Mouse (Mus musculus): ENCODE results near the gene Amph. TPM values are rescaled to one million over a fixed set of nuclear protein-coding genes. Genes with fewer than 3 reads are reported as not detected.
A peak's percentile ranks its signal among the peaks of the same experiment; 100 is the strongest.
"Not testable (repeated sequence)": the region's sequence is repeated elsewhere in the genome, so short reads cannot be mapped to it uniquely, and the experiment has no call there.

The Amph gene
- total and polyA plus RNA-seq, 2 experiments from 2014 or later = 67.8 to 118 TPM

DNA sequence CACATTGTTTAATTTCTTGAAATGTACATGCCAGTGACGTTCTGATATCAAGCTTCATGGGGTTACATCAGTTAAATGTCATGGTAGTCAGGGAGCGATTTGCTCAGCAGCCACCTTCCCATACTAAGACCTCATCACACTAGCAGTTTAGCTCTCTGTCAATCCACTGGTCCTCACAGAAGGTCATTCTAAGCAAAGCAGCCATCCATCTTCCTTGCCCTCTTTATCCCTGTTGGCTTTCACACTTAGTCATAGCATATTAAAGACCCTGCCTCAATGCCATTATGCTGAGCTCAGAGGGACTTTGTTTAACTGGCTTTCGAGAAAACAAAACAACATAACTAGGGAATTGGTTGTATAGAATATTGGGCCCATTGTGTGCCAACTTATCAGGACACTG lies 161.3 kb downstream of the Amph start:
- no peak overlapping the region for H3K4me2 ChIP-seq (ENCODE audit: low read depth)
- H3K9ac ChIP-seq = no peak overlapping the region
- no peak for ATAC-seq
- TF ChIP-seq CTCF (IDR thresholded peaks at IDR 0.05; ENCODE audit: low read depth) = no peak
- H3K27me3 ChIP-seq (ENCODE audit: insufficient read depth, low read length) = no peaks in the 10 kb centered on the region
- H3K36me3 ChIP-seq (ENCODE audit: insufficient read depth) = no peaks in the 10 kb centered on the region
- no peaks in the 10 kb centered on the region for H3K9me3 ChIP-seq (ENCODE audit: low read length)
- no peak overlapping the region for H3K27ac ChIP-seq (ENCODE audit: low read depth, low read length)
- no peak for DNase-seq
- H3K4me3 ChIP-seq (ENCODE audit: low read depth, low read length) = no peak overlapping the region
- no peaks in the 10 kb centered on the region for H3K4me1 ChIP-seq (ENCODE audit: insufficient read depth)
- 56% methylated on average over 3 of the region's 3 CpGs for WGBS

DNA sequence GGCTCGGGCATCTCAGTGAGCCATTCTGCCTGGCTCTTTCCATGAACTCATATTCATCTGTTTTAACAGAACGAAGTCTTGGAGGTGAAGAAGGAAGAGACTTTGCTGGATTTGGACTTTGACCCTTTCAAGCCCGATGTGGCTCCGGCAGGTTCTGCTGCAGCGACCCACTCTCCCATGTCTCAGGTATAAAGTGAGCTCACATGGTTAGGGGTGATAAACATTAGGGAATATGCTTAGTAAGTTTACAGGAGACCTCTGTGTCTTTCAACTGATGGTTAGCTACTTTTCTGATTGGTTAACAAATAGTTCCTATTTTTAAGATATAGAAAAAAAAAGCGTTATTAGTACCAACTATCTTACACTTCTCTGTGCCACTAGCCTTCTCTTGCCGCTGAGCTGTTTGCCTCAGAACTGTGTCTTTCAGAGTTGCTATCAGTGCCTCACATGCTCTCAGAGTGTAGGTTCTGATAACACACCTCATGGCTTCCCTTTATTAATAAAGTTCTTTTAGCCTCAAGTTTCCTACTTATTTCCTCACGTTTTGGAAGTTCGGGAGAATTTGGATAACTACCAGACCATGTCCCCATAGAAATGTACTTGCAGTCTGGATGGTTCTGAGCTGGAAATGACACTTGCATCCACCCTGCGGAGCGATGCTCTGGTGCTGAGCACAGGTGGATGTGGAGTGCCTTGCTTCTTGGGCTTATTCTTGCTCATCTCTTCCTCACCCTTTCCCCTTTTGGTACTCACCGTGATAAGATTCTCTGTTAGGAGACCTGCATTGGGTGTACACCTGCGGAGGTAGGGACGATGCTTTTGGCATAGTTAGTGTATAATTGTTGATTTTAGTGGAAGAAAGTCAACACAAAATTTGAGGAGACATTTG lies 165.3 kb downstream of the Amph start:
- Histone ChIP-seq H3K9me3 (ENCODE audit: low read length) (no peaks in the 10 kb centered on the region), H3K27me3 (ENCODE audit: insufficient read depth, low read length) (no peaks in the 10 kb centered on the region), H3K4me1 (ENCODE audit: insufficient read depth) (no peaks in the 10 kb centered on the region), H3K4me2 (ENCODE audit: low read depth) (no peak overlapping the region), H3K4me3 (ENCODE audit: low read depth, low read length) (no peak overlapping the region), H3K36me3 (ENCODE audit: insufficient read depth) (no peaks in the 10 kb centered on the region), H3K9ac (no peak overlapping the region), H3K27ac (ENCODE audit: low read depth, low read length) (no peak overlapping the region)
- WGBS = 95% methylated on average over 14 of the region's 14 CpGs
- ATAC-seq = no peak
- TF ChIP-seq CTCF (IDR thresholded peaks at IDR 0.05; ENCODE audit: low read depth) = no peak
- no peak for DNase-seq

DNA sequence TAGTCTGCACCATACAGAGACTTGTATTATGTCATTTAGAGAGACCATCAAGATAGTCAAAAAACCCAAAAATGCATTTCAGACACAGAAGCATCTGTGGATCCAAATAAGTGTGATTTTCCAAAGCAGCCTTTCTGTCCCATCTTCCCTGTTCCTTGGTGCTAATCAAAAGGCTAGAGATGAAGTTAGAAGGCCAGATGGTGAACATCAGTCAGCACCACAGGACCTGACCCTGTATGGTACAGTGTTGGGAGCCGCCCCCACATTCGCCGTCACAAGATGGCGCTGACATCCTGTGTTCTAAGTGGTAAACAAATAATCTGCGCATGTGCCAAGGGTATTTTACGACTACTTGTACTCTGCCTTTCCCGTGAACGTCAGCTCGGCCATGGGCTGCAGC lies 166.8 kb downstream of the Amph start:
- not testable (repeated sequence) for H3K27me3 ChIP-seq (ENCODE audit: insufficient read depth, low read length); H3K4me3 ChIP-seq (ENCODE audit: low read depth, low read length); H3K4me1 ChIP-seq (ENCODE audit: insufficient read depth); ATAC-seq; H3K27ac ChIP-seq (ENCODE audit: low read depth, low read length); H3K9me3 ChIP-seq (ENCODE audit: low read length); DNase-seq; H3K4me2 ChIP-seq (ENCODE audit: low read depth); H3K36me3 ChIP-seq (ENCODE audit: insufficient read depth); H3K9ac ChIP-seq
- 97% methylated on average over 4 of the region's 9 CpGs for WGBS

DNA sequence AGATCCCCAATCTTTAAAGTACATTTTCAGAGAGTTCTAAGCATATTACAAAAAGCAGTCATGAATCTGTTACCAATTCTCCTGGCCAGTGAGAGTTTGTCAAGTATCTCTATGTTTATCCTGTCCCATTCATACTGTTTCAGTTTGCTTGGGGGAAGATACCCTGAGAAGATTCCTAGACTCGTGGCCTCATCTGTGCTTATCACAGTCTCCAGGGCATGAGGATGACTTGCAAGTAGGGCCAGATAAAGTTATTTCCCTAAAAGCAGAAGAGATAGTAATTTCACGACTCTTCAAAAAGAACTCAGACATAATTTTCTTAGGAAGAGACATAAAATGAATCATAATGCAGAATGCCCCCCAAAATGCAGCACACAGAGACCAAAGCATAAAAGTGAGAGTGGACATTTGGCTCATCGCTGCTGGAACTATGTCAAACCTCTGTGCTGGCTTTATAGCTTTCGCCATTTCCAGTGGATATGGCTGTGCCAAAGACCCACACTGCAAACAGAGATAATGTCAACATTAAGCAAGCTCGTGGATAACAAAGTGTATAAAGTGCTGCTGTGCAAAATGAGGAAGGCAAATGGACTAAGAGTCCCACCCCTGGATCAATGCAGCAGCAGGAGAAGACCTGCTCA lies 179.0 kb downstream of the Amph start:
- no peaks in the 10 kb centered on the region for H3K9me3 ChIP-seq (ENCODE audit: low read length)
- no peak overlapping the region for H3K4me3 ChIP-seq (ENCODE audit: low read depth, low read length)
- 86% methylated on average over 5 of the region's 5 CpGs for WGBS
- H3K27ac ChIP-seq (ENCODE audit: low read depth, low read length) = no peak overlapping the region
- no peak overlapping the region for H3K4me2 ChIP-seq (ENCODE audit: low read depth)
- no peak overlapping the region for H3K9ac ChIP-seq
- no peaks in the 10 kb centered on the region for H3K4me1 ChIP-seq (ENCODE audit: insufficient read depth)
- no peaks in the 10 kb centered on the region for H3K27me3 ChIP-seq (ENCODE audit: insufficient read depth, low read length)
- TF ChIP-seq CTCF (IDR thresholded peaks at IDR 0.05; ENCODE audit: low read depth) = no peak
- ATAC-seq (no peak), DNase-seq (no peak)
- 0 out of 2 replicates have a peak, but pooled peaks cover 3% of the 10 kb centered on the region for H3K36me3 ChIP-seq (ENCODE audit: insufficient read depth)

DNA sequence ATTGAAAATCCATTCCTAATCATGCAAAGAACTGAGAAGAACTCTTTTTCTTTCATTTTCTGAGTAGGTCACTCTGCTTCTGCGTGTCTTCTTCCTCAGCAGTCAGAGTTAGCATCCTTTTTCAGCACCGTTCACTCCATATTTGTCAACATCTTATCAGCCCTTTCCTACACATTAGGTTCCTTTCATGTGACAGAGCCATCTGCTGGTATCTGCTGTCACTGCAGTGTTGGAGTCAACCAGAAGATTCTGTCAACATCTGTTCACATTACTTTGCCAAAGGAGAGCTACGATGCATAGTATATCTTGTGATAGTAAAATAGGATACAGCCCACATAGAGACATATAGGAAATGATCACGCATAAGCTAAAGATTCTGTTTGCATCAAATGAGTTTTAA lies 185.8 kb downstream of the Amph start:
- no peak overlapping the region for H3K27ac ChIP-seq (ENCODE audit: low read depth, low read length)
- H3K4me2 ChIP-seq (ENCODE audit: low read depth) = no peak overlapping the region
- peak; percentile 78 for DNase-seq
- H3K27me3 ChIP-seq (ENCODE audit: insufficient read depth, low read length) = no peaks in the 10 kb centered on the region
- peak; percentile 88 for ATAC-seq
- H3K9me3 ChIP-seq (ENCODE audit: low read length) = no peaks in the 10 kb centered on the region
- 31% methylated on average over 4 of the region's 4 CpGs for WGBS
- no peaks in the 10 kb centered on the region for H3K4me1 ChIP-seq (ENCODE audit: insufficient read depth)
- TF ChIP-seq CTCF (IDR thresholded peaks at IDR 0.05; ENCODE audit: low read depth) = peak; percentile 85
- no peak overlapping the region for H3K9ac ChIP-seq
- no peak overlapping the region for H3K4me3 ChIP-seq (ENCODE audit: low read depth, low read length)
- H3K36me3 ChIP-seq (ENCODE audit: insufficient read depth) = peaks cover 3% of the 10 kb centered on the region; the same call in 1 of the 2 replicates

DNA sequence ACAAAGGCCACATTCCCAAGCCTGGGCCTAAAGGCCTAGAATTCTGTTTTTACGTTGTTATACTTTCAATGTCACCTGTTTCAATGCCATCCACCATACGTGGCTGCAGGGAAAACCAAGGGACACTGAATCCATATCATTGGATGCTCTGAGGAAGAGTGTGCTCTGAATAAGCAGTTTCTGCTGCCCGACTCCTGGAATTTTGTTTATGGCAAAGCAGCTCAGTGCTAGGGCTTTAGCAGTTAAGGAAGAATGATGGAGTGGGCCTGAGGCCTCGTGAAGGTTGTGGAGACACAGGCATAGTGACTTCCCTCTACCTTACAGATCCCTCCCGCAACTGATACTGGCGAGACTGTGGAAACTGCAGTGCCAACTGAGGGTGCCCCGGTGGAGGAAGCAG lies 189.2 kb downstream of the Amph start:
- TF ChIP-seq CTCF (IDR thresholded peaks at IDR 0.05; ENCODE audit: low read depth) = no peak
- Histone ChIP-seq H3K9me3 (ENCODE audit: low read length) (no peaks in the 10 kb centered on the region), H3K9ac (no peak overlapping the region), H3K4me1 (ENCODE audit: insufficient read depth) (no peaks in the 10 kb centered on the region), H3K36me3 (ENCODE audit: insufficient read depth) (peaks cover 12% of the 10 kb centered on the region; the same call in 1 of the 2 replicates), H3K27me3 (ENCODE audit: insufficient read depth, low read length) (no peaks in the 10 kb centered on the region), H3K4me3 (ENCODE audit: low read depth, low read length) (no peak overlapping the region), H3K27ac (ENCODE audit: low read depth, low read length) (no peak overlapping the region), H3K4me2 (ENCODE audit: low read depth) (no peak overlapping the region)
- no peak for DNase-seq
- no peak for ATAC-seq
- 83% methylated on average over 7 of the region's 7 CpGs for whole genome bisulfite sequencing

DNA sequence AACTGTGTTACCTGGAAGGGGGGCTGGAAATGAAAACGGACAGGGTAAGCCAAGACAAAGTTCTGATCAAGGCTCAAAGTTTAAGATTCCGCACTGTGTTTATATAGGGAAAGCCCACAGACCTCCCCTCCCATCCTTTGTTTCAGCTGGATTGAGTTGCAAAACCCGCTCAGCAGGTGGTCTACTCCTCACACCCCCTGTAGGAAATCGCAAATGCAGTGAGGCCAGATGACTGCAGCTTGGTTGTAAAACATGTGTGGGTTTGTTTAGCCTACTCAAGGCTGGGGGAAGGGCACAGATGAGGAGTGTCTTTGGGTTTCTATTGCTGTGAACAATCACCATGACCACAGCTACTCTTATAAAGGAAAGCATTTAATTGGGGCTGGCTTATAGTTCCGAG lies 189.9 kb downstream of the Amph start:
- DNase-seq (no peak), ATAC-seq (no peak)
- H3K9ac ChIP-seq = no peak overlapping the region
- TF ChIP-seq CTCF (IDR thresholded peaks at IDR 0.05; ENCODE audit: low read depth) = no peak
- no peaks in the 10 kb centered on the region for H3K4me1 ChIP-seq (ENCODE audit: insufficient read depth)
- H3K27me3 ChIP-seq (ENCODE audit: insufficient read depth, low read length) = no peaks in the 10 kb centered on the region
- H3K4me3 ChIP-seq (ENCODE audit: low read depth, low read length) = no peak overlapping the region
- WGBS = 29% methylated on average over 5 of the region's 5 CpGs
- peaks cover 12% of the 10 kb centered on the region; the same call in 1 of the 2 replicates for H3K36me3 ChIP-seq (ENCODE audit: insufficient read depth)
- no peak overlapping the region for H3K27ac ChIP-seq (ENCODE audit: low read depth, low read length)
- no peak overlapping the region for H3K4me2 ChIP-seq (ENCODE audit: low read depth)
- H3K9me3 ChIP-seq (ENCODE audit: low read length) = no peaks in the 10 kb centered on the region

All from forebrain, postnatal 0 days (tissue).